Mouse (Mus musculus): ENCODE results near the gene A730061H03Rik.

A730061H03Rik gene

GRCm38 (mm10) chr14:55560202-55561073 lies at the start of gene A730061H03Rik:
TSS of gene A730061H03Rik (minus strand) at chr14:55560406.
- DNase-seq (ENCODE audit: low spot score), result peak; percentile 99

GRCm38 (mm10) chr14:55608339-55608738 lies 48.1 kb upstream of the A730061H03Rik start:
- DNase-seq (ENCODE audit: low spot score), result no peak

GRCm38 (mm10) chr14:55605743-55606459 lies 45.7 kb upstream of the A730061H03Rik start:
- no peak for DNase-seq (ENCODE audit: low spot score)

- DNase-seq (ENCODE audit: low spot score), result no peak
These were observed 44.6 kb upstream of the A730061H03Rik start for GRCm38 (mm10) chr14:55604823-55605222.

- DNase-seq (ENCODE audit: low spot score), result peak; percentile 90
These were observed 43.7 kb upstream of the A730061H03Rik start for GRCm38 (mm10) chr14:55603633-55604576.

- DNase-seq (ENCODE audit: low spot score), result no peak
These were observed 43.0 kb upstream of the A730061H03Rik start, which contains the start of gene Irf9 for GRCm38 (mm10) chr14:55603271-55603632. TSS of gene Irf9 (plus strand) at chr14:55603571.

GRCm38 (mm10) chr14:55598521-55599390 lies 38.5 kb upstream of the A730061H03Rik start:
- no peak for DNase-seq (ENCODE audit: low spot score)

- no peak for DNase-seq (ENCODE audit: low spot score)
These were observed 36.0 kb upstream of the A730061H03Rik start for GRCm38 (mm10) chr14:55596036-55596690.

- no peak for DNase-seq (ENCODE audit: low spot score)
These were observed 32.0 kb upstream of the A730061H03Rik start for GRCm38 (mm10) chr14:55592226-55592625.

GRCm38 (mm10) chr14:55591331-55591891 lies 31.2 kb upstream of the A730061H03Rik start, which contains the start of gene Rnf31:
TSS of gene Rnf31 (plus strand) at chr14:55591708.
- peak; percentile 94 for DNase-seq (ENCODE audit: low spot score)

GRCm38 (mm10) chr14:55590748-55591330 lies 30.6 kb upstream of the A730061H03Rik start, which contains the start of gene Psme2:
TSS of gene Psme2 (minus strand) at chr14:55591113.
- DNase-seq (ENCODE audit: low spot score), result peak; percentile 93

- no peak for DNase-seq (ENCODE audit: low spot score)
These were observed 29.7 kb upstream of the A730061H03Rik start for GRCm38 (mm10) chr14:55589771-55590448.

- no peak for DNase-seq (ENCODE audit: low spot score)
These were observed 29.1 kb upstream of the A730061H03Rik start for GRCm38 (mm10) chr14:55589271-55589670.

GRCm38 (mm10) chr14:55586149-55586548 lies 25.9 kb upstream of the A730061H03Rik start:
- no peak for DNase-seq (ENCODE audit: low spot score)

GRCm38 (mm10) chr14:55585566-55585960 lies 25.4 kb upstream of the A730061H03Rik start:
- DNase-seq (ENCODE audit: low spot score), result no peak

- DNase-seq (ENCODE audit: low spot score), result peak; percentile 58
These were observed 24.7 kb upstream of the A730061H03Rik start, which contains the start of gene Emc9 for GRCm38 (mm10) chr14:55584702-55585565. TSS of gene Emc9 (minus strand) at chr14:55585302.

GRCm38 (mm10) chr14:55584303-55584701 lies 24.1 kb upstream of the A730061H03Rik start:
- DNase-seq (ENCODE audit: low spot score), result no peak
